ENCODE assay signal across 8 mouse cellular contexts in the genomic region with DNA sequence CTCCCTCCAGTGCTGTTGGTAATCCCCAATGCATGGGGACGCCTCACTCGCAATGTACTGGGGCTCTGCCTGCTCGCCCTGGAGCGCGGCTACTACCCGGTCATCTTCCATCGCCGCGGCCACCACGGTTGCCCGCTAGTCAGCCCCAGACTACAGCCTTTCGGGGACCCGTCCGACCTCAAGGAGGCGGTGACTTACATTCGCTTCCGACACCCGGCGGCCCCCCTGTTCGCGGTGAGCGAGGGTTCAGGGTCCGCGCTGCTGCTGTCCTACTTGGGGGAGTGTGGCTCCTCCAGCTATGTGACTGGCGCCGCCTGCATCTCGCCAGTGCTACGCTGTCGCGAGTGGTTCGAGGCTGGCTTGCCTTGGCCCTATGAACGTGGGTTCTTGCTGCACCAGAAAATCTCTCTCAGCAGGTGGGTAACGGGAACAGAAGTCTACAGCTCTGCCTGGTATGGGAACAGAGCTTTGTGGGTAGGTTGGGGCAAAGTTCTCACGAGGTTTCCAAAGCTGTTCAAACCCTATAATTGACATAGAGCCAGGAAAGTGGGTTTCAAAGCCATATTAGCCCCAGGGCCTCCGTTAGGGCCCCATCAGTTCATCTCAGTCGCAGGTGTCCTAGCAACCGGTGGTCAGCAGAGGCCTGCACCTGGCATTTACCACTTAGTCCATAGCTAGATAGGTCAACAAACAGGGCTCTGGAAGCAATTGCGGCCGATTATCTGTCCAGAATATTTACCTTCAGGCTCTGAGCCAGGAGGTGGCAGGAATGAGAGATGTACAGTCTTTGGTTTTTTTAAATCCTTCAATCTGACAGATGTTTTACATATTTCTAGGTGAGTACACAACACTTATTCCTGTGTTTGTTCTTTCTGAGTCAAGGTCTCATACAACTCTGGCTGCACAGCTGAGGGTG. TPM values are rescaled to one million over a fixed set of nuclear protein-coding genes. Genes with fewer than 3 reads are reported as not detected.
DNase-seq lines count a peak whose midpoint lies in the region; ATAC-seq and TF ChIP-seq lines count a peak whose summit lies in the region.

A gene (minus strand): TSS at position 344 of the 916 bp plus-strand sequence.

- no peak for TF ChIP-seq POLR2A in heart, adult 2 months (IDR thresholded peaks at IDR 0.05; ENCODE audit: insufficient read depth, low read depth, low read length)
- TF ChIP-seq POLR2A in myocyte (IDR thresholded peaks at IDR 0.05; ENCODE audit: insufficient read length, low read depth) = no peak

- H3K9ac ChIP-seq in heart, adult 2 months (ENCODE audit: low read depth, low read length) = peak within 1 kb of the TSS; percentile 72
- H3K9ac ChIP-seq in forebrain, postnatal 0 days = peak within 1 kb of the TSS; percentile 33
- H3K9ac ChIP-seq in kidney, postnatal 0 days (ENCODE audit: low read depth, low read length) = peak within 1 kb of the TSS; percentile 50

- H3K4me1 ChIP-seq in heart, adult 2 months (ENCODE audit: control insufficient read depth, insufficient read depth, low read length) = peaks cover 14% of the 10 kb centered on the region
- peaks cover 14% of the 10 kb centered on the region for H3K4me1 ChIP-seq in forebrain, postnatal 0 days (ENCODE audit: insufficient read depth)
- H3K4me1 ChIP-seq in kidney, postnatal 0 days (replicated peaks; ENCODE audit: insufficient read depth, low read length) = peaks cover 22% of the 10 kb centered on the region

- no peaks in the 10 kb centered on the region for H3K36me3 ChIP-seq in heart, adult 2 months (ENCODE audit: control insufficient read depth, insufficient read depth, low read length)
- H3K36me3 ChIP-seq in forebrain, postnatal 0 days (ENCODE audit: insufficient read depth) = no peaks in the 10 kb centered on the region
- no peaks in the 10 kb centered on the region for H3K36me3 ChIP-seq in kidney, postnatal 0 days (ENCODE audit: insufficient read depth, low read length)
- no peaks in the 10 kb centered on the region for H3K36me3 ChIP-seq in myocyte (ENCODE audit: control insufficient read depth, insufficient read depth)

- 26% methylated on average over 39 of the region's 39 CpGs for WGBS in heart, adult 2 months
- WGBS in forebrain, postnatal 0 days = 12% methylated on average over 39 of the region's 39 CpGs
- 10% methylated on average over 39 of the region's 39 CpGs for WGBS in kidney, postnatal 0 days

- intact Hi-C loops in heart, adult 2 months (cut with DNase I) = no loop called here
- intact Hi-C loops in heart, postnatal 14 days (cut with DNase I) = loop anchor here (2.0 kb wide), 1 partner anchor 91 kb away; a partner anchor contains a TSS

- H3K79me2 ChIP-seq in heart, adult 2 months (replicated peaks; ENCODE audit: control insufficient read depth, insufficient read depth, low read length) = no peaks in the 10 kb centered on the region
- no peaks in the 10 kb centered on the region for H3K79me2 ChIP-seq in myocyte (ENCODE audit: control insufficient read depth, insufficient read depth)

- no peak for DNase-seq in heart, adult 2 months
- DNase-seq in heart, postnatal 14 days = no peak
- peak; percentile 47 for DNase-seq in ZHBTc4 (ENCODE audit: low read depth, low spot score)
- no peak for DNase-seq in forebrain, postnatal 0 days
- DNase-seq in kidney, postnatal 0 days (ENCODE audit: low spot score) = no peak
- no peak for DNase-seq in right cerebral cortex, adult 18-20 months
- no peak for DNase-seq in cerebellum, adult 11 months

- no peak for TF ChIP-seq CTCF in heart, adult 2 months (IDR thresholded peaks at IDR 0.05)
- no peak for TF ChIP-seq CTCF in forebrain, postnatal 0 days (IDR thresholded peaks at IDR 0.05; ENCODE audit: low read depth)
- no peak for TF ChIP-seq CTCF in kidney, postnatal 0 days (IDR thresholded peaks at IDR 0.05; ENCODE audit: low read depth)

- H3K4me3 ChIP-seq in heart, adult 2 months = peak within 1 kb of the TSS; percentile 71
- H3K4me3 ChIP-seq in forebrain, postnatal 0 days (ENCODE audit: low read depth, low read length) = peak within 1 kb of the TSS; percentile 46
- peak within 1 kb of the TSS; percentile 43 for H3K4me3 ChIP-seq in kidney, postnatal 0 days (replicated peaks; ENCODE audit: low read depth, low read length)
- H3K4me3 ChIP-seq in myocyte = peak within 1 kb of the TSS; percentile 70

- no peaks in the 10 kb centered on the region for H3K9me3 ChIP-seq in forebrain, postnatal 0 days (ENCODE audit: low read length)
- no peaks in the 10 kb centered on the region for H3K9me3 ChIP-seq in kidney, postnatal 0 days (replicated peaks; ENCODE audit: low read length)

- TF ChIP-seq EP300 in heart, adult 2 months (IDR thresholded peaks at IDR 0.05; ENCODE audit: insufficient read depth, low read depth, low read length) = no peak

- ATAC-seq in forebrain, postnatal 0 days = no peak
- ATAC-seq in kidney, postnatal 0 days (replicated peaks; ENCODE audit: low FRiP score, low read depth) = no peak

- peak within 1 kb of the TSS; percentile 34 for H3ac ChIP-seq in myocyte (ENCODE audit: control insufficient read depth, insufficient read length)

- H3K4me2 ChIP-seq in forebrain, postnatal 0 days (ENCODE audit: low read depth) = peak within 1 kb of the TSS; percentile 84
- peak within 1 kb of the TSS; percentile 91 for H3K4me2 ChIP-seq in kidney, postnatal 0 days (ENCODE audit: low read length)
- peak within 1 kb of the TSS; percentile 93 for H3K4me2 ChIP-seq in myocyte (ENCODE audit: low read depth)

- no peaks in the 10 kb centered on the region for H3K27me3 ChIP-seq in heart, adult 2 months (ENCODE audit: control insufficient read depth, insufficient read depth, low read length)
- H3K27me3 ChIP-seq in forebrain, postnatal 0 days (ENCODE audit: insufficient read depth, low read length) = no peaks in the 10 kb centered on the region
- H3K27me3 ChIP-seq in kidney, postnatal 0 days (ENCODE audit: insufficient read depth, low read length) = no peaks in the 10 kb centered on the region
- H3K27me3 ChIP-seq in myocyte (ENCODE audit: control insufficient read depth, insufficient read depth, insufficient read length) = no peaks in the 10 kb centered on the region

- peak within 1 kb of the TSS; percentile 89 for H3K27ac ChIP-seq in heart, adult 2 months
- H3K27ac ChIP-seq in forebrain, postnatal 0 days (ENCODE audit: low read depth, low read length) = no peak within 1 kb of the TSS
- H3K27ac ChIP-seq in kidney, postnatal 0 days = 0 out of 2 replicates have a peak within 1 kb of the TSS, but pooled peaks have one; percentile 13

TF ChIP-seq in myocyte, 11 proteins besides CTCF, POLR2A, EP300 and RAD21:
- TF ChIP-seq E2F4 (IDR thresholded peaks at IDR 0.05; ENCODE audit: insufficient read depth) (no peak), POLR2AphosphoS2 (IDR thresholded peaks at IDR 0.05; ENCODE audit: insufficient read length, low read depth) (no peak), CEBPB (IDR thresholded peaks at IDR 0.05; ENCODE audit: insufficient read depth, poor library complexity, severe bottlenecking) (no peak)
TF ChIP-seq in myocyte: peak in this region for 0.

RNA-seq across cellular contexts. Expression of the gene that starts here (rescaled TPM):
- total RNA-seq in heart, adult 2 months (2021) = 1 to 10 TPM; 8.3 to 9.8 TPM
- 13.5 and 14.2 TPM in 2 replicates for polyA plus RNA-seq in heart, adult 2 months (2012; rRNA removed)
- total RNA-seq in heart, postnatal 14 days (2021) = 10 to 100 TPM in 1 of 2 experiments, 1 to 10 TPM in 1; 9.1 to 10.3 TPM
- total RNA-seq in forebrain, postnatal 0 days (2014; rRNA removed) = 7.7 and 12.4 TPM in 2 replicates
- 12.3 and 12.4 TPM in 2 replicates for polyA plus RNA-seq in forebrain, postnatal 0 days (2015; fragmentation: Nextera tagmentation; extraction: Ambion mirVana)
- polyA plus RNA-seq in kidney, postnatal 0 days (2015; fragmentation: Nextera tagmentation; extraction: Ambion mirVana) = 34.8 and 36.0 TPM in 2 replicates
- polyA plus RNA-seq in myocyte (2012; fragmentation: generic; extraction: Trizol) = 23.7 TPM
